Mouse (Mus musculus) bone marrow, adult 2 months (tissue): ENCODE results near the gene Gda. TPM values are rescaled to one million over a fixed set of nuclear protein-coding genes. Genes with fewer than 3 reads are reported as not detected.

ENCODE experiments used
- H3K27ac ChIP-seq: fragments of 200-500 bp; 2 replicates; pipeline ENCODE4 v1.5.1; 2012; ENCODE audit warnings: low read depth, mild to moderate bottlenecking, control low read depth, inconsistent platforms, low read length; ENCODE audit not compliant: control insufficient read depth, poor library complexity, insufficient read depth
- H3K4me1 ChIP-seq: fragments of 200-500 bp; 2 replicates; pipeline ENCODE4 v1.6.1; 2011; ENCODE audit warnings: low read length; ENCODE audit not compliant: control insufficient read depth, insufficient read depth
- H3K4me3 ChIP-seq: fragments of 200-500 bp; replicated peaks from 2 replicates; pipeline ENCODE3; 2011; ENCODE audit warnings: mild to moderate bottlenecking, low read depth, low read length, control low read depth; ENCODE audit not compliant: control insufficient read depth
- CTCF ChIP-seq: fragments of 200-500 bp; IDR thresholded peaks from 2 replicates; pipeline ENCODE4 v1.5.1; 2011; ENCODE audit warnings: low read length, control low read depth; ENCODE audit not compliant: control insufficient read depth, insufficient read depth
- POLR2A ChIP-seq: fragments of 200-500 bp; IDR thresholded peaks from 2 replicates; pipeline ENCODE4 v1.6.1; 2011; ENCODE audit warnings: low read depth, mild to moderate bottlenecking, control low read depth, low read length, borderline replicate concordance; ENCODE audit not compliant: control insufficient read depth
- WGBS: fragments of 180-500 bp; shearing (Covaris S2); methylation state at CpG from one replicate; pipeline ENCODE4 v1.1.7; 2018; 5-methylcytosine and 5-hydroxymethylcytosine counted together
- polyA plus RNA-seq: library from polyadenylated mRNA; stranded (reverse); fragments of >200 nt; gene quantifications from 2 replicates; pipeline ENCODE4 v1.2.4, GENCODE M21; 2011; ENCODE audit warnings: low replicate concordance; ENCODE audit not compliant: missing spikeins, insufficient read depth, insufficient read length

The Gda gene
- polyA plus RNA-seq, 1 experiment: 51.2 TPM

DNA sequence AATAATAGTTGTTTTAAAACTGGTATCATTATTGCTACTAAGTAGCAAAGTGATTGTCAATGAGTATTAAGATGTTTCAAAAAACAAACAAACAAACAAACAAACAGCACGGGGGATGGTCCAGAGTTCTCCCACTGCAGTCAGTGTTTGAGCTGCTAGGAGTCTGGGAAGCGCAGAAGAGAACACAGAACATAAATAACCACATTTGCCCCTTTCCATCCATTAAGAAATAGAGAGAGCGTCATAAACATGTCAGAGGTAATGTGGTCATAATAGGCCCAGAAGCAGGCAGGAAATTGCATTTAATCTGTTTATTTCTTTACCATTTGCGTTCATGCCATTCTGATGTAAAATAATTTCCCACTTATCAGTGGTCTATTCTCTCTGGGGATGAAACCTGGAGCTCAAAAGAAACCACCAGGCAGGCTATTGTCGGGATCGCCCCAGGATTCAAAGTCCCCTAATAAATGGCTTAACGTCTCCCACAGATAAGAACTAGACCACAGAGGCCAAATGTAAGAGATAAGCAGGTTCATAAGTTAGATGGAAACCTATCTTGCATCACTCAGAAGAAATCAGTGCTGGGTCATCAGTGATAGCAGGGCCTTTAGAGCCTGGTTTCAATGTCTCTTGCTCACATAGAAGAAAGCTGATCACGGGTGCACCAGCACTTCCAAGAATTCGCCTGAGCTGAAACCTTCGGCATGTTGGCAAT is 20.7 kb upstream of the Gda start:
- no peak for TF ChIP-seq POLR2A
- no peak for TF ChIP-seq CTCF
- no peak overlapping the region for H3K27ac ChIP-seq
- H3K4me3 ChIP-seq: no peak overlapping the region
- H3K4me1 ChIP-seq: no peaks in the 10 kb centered on the region
- 72% methylated on average over 10 of the region's 10 CpGs for WGBS

DNA sequence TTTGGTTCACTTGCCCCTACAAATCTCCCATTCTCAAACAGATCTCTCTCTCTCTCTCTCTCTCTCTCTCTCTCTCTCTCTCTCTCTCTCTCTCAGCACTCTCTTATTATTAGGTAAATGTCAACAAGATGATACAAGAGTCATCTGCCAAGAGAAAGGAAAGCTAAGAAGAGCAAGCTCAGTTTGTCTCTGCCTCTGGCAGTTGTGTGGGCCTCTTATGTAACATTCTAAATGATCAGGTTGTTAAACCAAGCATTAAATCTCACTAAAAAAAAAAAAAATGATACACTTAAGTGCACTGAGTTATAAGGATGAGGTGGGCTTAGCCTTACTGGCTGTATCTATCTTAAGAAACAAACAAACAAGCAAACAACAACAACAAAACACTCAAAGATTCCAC is 18.1 kb upstream of the Gda start:
- no peak for TF ChIP-seq POLR2A
- TF ChIP-seq CTCF: no peak
- no peaks in the 10 kb centered on the region for H3K4me1 ChIP-seq
- H3K4me3 ChIP-seq: no peak overlapping the region
- H3K27ac ChIP-seq: no peak overlapping the region

- 75% methylated on average over 5 of the region's 5 CpGs for WGBS
- Histone ChIP-seq H3K27ac (no peak overlapping the region), H3K4me1 (no peaks in the 10 kb centered on the region), H3K4me3 (no peak overlapping the region)
- TF ChIP-seq POLR2A: no peak
- no peak for TF ChIP-seq CTCF
These were observed 14.1 kb upstream of the Gda start for GRCm38 (mm10) chr19:21487124-21487944.

GRCm38 (mm10) chr19:21482096-21482495 is 8.9 kb upstream of the Gda start:
- Histone ChIP-seq H3K4me1 (no peaks in the 10 kb centered on the region), H3K4me3 (no peak overlapping the region), H3K27ac (no peak overlapping the region)
- WGBS: 82% methylated on average over 2 of the region's 2 CpGs
- TF ChIP-seq CTCF (no peak), POLR2A (no peak)

DNA sequence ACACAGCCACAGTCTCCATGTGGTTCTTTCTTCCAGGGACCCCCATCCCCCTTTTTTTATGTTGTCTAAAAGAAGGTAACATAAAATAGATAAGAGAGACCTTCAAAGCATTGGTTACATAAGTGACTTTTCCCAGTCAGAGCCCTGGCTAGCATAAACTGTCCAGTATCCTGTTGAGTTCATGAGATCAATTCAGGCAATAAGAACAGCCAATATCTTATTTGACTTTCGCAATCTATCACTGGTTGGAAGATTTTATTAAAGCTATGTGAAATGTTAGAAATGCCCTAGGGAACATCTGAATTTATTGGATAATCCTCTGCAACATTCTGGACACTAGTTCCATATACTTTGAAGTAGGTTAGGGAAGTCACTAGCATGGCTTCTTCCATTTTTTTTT is 7.8 kb upstream of the Gda start:
- Histone ChIP-seq H3K4me1 (no peaks in the 10 kb centered on the region), H3K27ac (no peak overlapping the region), H3K4me3 (no peak overlapping the region)
- 84% methylated on average over 1 of the region's 1 CpGs for WGBS
- TF ChIP-seq POLR2A (no peak), CTCF (no peak)

- Histone ChIP-seq H3K27ac (no peak overlapping the region), H3K4me3 (no peak overlapping the region), H3K4me1 (no peaks in the 10 kb centered on the region)
- 91% methylated on average over 2 of the region's 2 CpGs for WGBS
- TF ChIP-seq CTCF: no peak
- TF ChIP-seq POLR2A: no peak
These were observed 6.8 kb upstream of the Gda start for GRCm38 (mm10) chr19:21480053-21480419.

DNA sequence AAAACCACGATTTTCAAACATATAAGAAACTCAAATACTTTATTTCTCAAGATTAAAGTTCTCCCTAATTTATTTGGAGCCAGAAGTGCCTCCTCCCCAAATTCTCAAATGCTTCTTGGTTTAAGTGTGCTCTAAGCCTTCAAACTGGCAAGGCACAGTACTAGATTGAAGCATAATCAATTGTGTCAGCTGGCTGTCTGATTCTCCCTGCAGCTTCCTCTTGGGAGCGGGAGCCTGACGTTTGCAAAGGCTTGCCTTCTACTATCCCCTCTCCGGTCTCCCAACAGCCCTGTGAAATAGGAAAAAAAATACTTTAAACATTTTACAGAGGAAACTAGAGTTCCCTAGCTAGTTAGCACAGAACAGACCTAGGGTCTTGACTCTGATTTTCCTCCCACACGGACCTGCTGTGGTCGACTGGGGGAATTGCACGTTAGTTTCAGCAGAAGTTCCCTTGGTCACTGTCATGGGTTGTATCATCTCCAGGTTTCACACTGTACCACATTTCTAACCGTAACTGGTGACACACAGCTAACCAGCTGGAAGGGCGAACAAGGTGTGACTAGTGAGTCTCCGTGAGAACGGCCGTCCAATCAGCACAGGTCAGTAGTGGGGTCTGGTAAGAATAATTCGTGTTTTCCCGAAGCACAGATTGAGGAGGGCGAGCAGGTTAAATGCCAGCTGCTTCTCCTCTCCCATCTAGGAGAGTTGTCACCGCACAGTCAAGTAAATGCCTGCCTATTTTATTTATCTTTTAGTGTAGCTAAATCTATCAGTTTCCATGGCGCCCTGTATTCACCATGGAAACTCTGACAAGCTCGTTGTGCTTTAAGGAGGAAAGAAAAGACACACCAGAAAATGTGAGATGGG is 6.2 kb upstream of the Gda start:
- 62% methylated on average over 18 of the region's 18 CpGs for WGBS
- no peak for TF ChIP-seq POLR2A
- no peak for TF ChIP-seq CTCF
- no peaks in the 10 kb centered on the region for H3K4me1 ChIP-seq
- H3K4me3 ChIP-seq: no peak overlapping the region
- H3K27ac ChIP-seq: no peak overlapping the region

DNA sequence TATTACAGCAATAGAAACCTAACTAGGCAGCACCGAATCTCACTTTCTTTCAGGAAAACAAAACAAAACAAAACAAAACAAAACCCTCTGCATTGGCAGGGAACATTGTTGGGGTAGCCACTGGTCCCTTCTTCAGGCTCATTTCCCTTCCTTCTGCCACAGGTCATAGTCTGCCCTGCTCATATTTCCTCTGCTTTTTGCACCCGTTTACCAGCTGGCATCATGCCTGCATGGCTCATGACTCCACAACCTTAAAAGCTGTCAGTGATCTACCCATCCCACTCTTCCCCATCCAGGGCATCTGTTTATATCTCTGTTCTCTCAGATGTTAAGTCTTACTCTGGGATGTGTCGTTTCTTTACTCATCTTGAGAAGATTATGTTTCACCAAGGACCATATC is 5.3 kb upstream of the Gda start:
- TF ChIP-seq POLR2A (no peak), CTCF (no peak)
- 42% methylated on average over 3 of the region's 3 CpGs for WGBS

More for the DNA sequence above, 5.3 kb upstream of the Gda start:
- Histone ChIP-seq H3K4me1 (no peaks in the 10 kb centered on the region), H3K27ac (no peak overlapping the region), H3K4me3 (no peak overlapping the region)
